Mouse (Mus musculus) kidney, embryonic 14.5 days (tissue): Measurements from ENCODE around the gene Paxbp1. TPM values are rescaled to one million over a fixed set of nuclear protein-coding genes. Genes with fewer than 3 reads are reported as not detected.

Source experiments
- ATAC-seq: fragments of 200-750 bp; cut with Nextera tagmentation; 2 replicates; pipeline ENCODE4 v1.8.0; 2017; ENCODE audit warnings: moderate number of reproducible peaks, mild to moderate bottlenecking, moderate TSS enrichment, moderate library complexity; ENCODE audit not compliant: low FRiP score, low TSS enrichment
- H3K27ac ChIP-seq: fragments of 300-500 bp; sonication (generic); 2 replicates; pipeline ENCODE4 v1.5.1; 2014; ENCODE audit warnings: low read depth, mild to moderate bottlenecking, low read length, moderate library complexity, mixed read lengths
- H3K27me3 ChIP-seq: fragments of 300-500 bp; sonication (generic); 2 replicates; pipeline ENCODE4 v1.6.1; 2014; ENCODE audit warnings: mild to moderate bottlenecking, low read length; ENCODE audit not compliant: control insufficient read depth, insufficient read depth
- H3K36me3 ChIP-seq: fragments of 300-500 bp; sonication (generic); 2 replicates; pipeline ENCODE4 v1.6.1; 2014; ENCODE audit warnings: low read length, mixed read lengths; ENCODE audit not compliant: control insufficient read depth, insufficient read depth
- H3K4me1 ChIP-seq: fragments of 300-500 bp; sonication (generic); 2 replicates; pipeline ENCODE4 v1.6.1; 2014; ENCODE audit warnings: low read length, mixed read lengths; ENCODE audit not compliant: control insufficient read depth, insufficient read depth
- H3K4me2 ChIP-seq: fragments of 300-500 bp; sonication (generic); replicated peaks from 2 replicates; pipeline ENCODE4 v1.6.1; 2014; ENCODE audit warnings: low read depth, mild to moderate bottlenecking, low read length
- H3K4me3 ChIP-seq: fragments of 300-500 bp; sonication (generic); 2 replicates; pipeline ENCODE4 v1.5.1; 2014; ENCODE audit warnings: mild to moderate bottlenecking, low read length
- H3K9ac ChIP-seq: fragments of 300-500 bp; sonication (generic); 2 replicates; pipeline ENCODE4 v1.6.1; 2014; ENCODE audit warnings: low read depth, mild to moderate bottlenecking, low read length, moderate library complexity
- H3K9me3 ChIP-seq: fragments of 300-500 bp; sonication (generic); 2 replicates; pipeline ENCODE4 v1.6.1; 2016; ENCODE audit warnings: low read length; ENCODE audit not compliant: control insufficient read depth
- WGBS: fragments of 180-500 bp; shearing (Covaris S2); extraction: QIAGEN DNeasy Blood & Tissue Kit; methylation state at CpG from one replicate; pipeline ENCODE4 v1.1.7; 2014; 5-methylcytosine and 5-hydroxymethylcytosine counted together
- polyA plus RNA-seq: library from polyadenylated mRNA; unstranded; fragments of >200 nt; fragmentation: Nextera tagmentation; extraction: Ambion mirVana; gene quantifications from 2 replicates; pipeline ENCODE4 v1.2.1, GENCODE M21; 2014

Gene Paxbp1
- polyA plus RNA-seq, 1 experiment from 2014 or later: 75.6 TPM

- H3K27ac ChIP-seq: no peak overlapping the region
- H3K9ac ChIP-seq: no peak overlapping the region
- WGBS: 37% methylated on average over 22 of the region's 24 CpGs
- peak overlapping the region; percentile 23; the same call in 1 of the 2 replicates for H3K4me2 ChIP-seq
- H3K9me3 ChIP-seq: no peaks in the 10 kb centered on the region; the same call in 1 of the 2 replicates
- no peak overlapping the region for H3K4me3 ChIP-seq
- no peaks in the 10 kb centered on the region for H3K27me3 ChIP-seq
- peak; percentile 96 for ATAC-seq
- no peaks in the 10 kb centered on the region for H3K4me1 ChIP-seq
- no peaks in the 10 kb centered on the region for H3K36me3 ChIP-seq
Measured at GRCm38 (mm10) chr16:91073163-91073892, 29.0 kb upstream of the Paxbp1 start.

- ATAC-seq: no peak
- H3K27me3 ChIP-seq: no peaks in the 10 kb centered on the region
- no peak overlapping the region for H3K27ac ChIP-seq
- no peaks in the 10 kb centered on the region for H3K36me3 ChIP-seq
- no peak overlapping the region for H3K4me3 ChIP-seq
- no peak overlapping the region for H3K4me2 ChIP-seq
- no peak overlapping the region for H3K9ac ChIP-seq
- no peaks in the 10 kb centered on the region for H3K4me1 ChIP-seq
- H3K9me3 ChIP-seq: no peaks in the 10 kb centered on the region
- 94% methylated on average over 1 of the region's 1 CpGs for WGBS
Measured at GRCm38 (mm10) chr16:91072256-91072655, 27.9 kb upstream of the Paxbp1 start.

- Histone ChIP-seq H3K27me3 (no peaks in the 10 kb centered on the region), H3K9ac (no peak overlapping the region), H3K4me1 (no peaks in the 10 kb centered on the region), H3K36me3 (no peaks in the 10 kb centered on the region), H3K4me3 (no peak overlapping the region), H3K9me3 (no peaks in the 10 kb centered on the region), H3K27ac (no peak overlapping the region), H3K4me2 (no peak overlapping the region)
- ATAC-seq: no peak
- WGBS: 36% methylated on average over 12 of the region's 12 CpGs
Measured at GRCm38 (mm10) chr16:91068969-91069368, 24.6 kb upstream of the Paxbp1 start.

GRCm38 (mm10) chr16:91067122-91067521 is 22.8 kb upstream of the Paxbp1 start:
- no peak overlapping the region for H3K9ac ChIP-seq
- WGBS: 91% methylated on average over 1 of the region's 1 CpGs
- no peaks in the 10 kb centered on the region for H3K9me3 ChIP-seq
- H3K27me3 ChIP-seq: no peaks in the 10 kb centered on the region
- no peak overlapping the region for H3K4me2 ChIP-seq
- no peak overlapping the region for H3K4me3 ChIP-seq
- no peak for ATAC-seq
- no peaks in the 10 kb centered on the region for H3K36me3 ChIP-seq
- no peak overlapping the region for H3K27ac ChIP-seq
- no peaks in the 10 kb centered on the region for H3K4me1 ChIP-seq

GRCm38 (mm10) chr16:91064583-91065365 is 20.4 kb upstream of the Paxbp1 start:
- Histone ChIP-seq H3K27ac (no peak overlapping the region), H3K9me3 (no peaks in the 10 kb centered on the region), H3K4me2 (no peak overlapping the region), H3K9ac (no peak overlapping the region), H3K4me1 (no peaks in the 10 kb centered on the region), H3K36me3 (no peaks in the 10 kb centered on the region), H3K4me3 (no peak overlapping the region), H3K27me3 (no peaks in the 10 kb centered on the region)
- no peak for ATAC-seq
- WGBS: 81% methylated on average over 12 of the region's 12 CpGs

GRCm38 (mm10) chr16:91063786-91064185 is 19.4 kb upstream of the Paxbp1 start:
- Histone ChIP-seq H3K9ac (no peak overlapping the region), H3K27me3 (no peaks in the 10 kb centered on the region), H3K4me3 (no peak overlapping the region), H3K36me3 (no peaks in the 10 kb centered on the region), H3K4me2 (no peak overlapping the region), H3K4me1 (no peaks in the 10 kb centered on the region), H3K27ac (no peak overlapping the region), H3K9me3 (no peaks in the 10 kb centered on the region)
- ATAC-seq: no peak
- WGBS: 95% methylated on average over 10 of the region's 10 CpGs

GRCm38 (mm10) chr16:91061531-91062318 is 17.4 kb upstream of the Paxbp1 start:
- Histone ChIP-seq H3K27ac (no peak overlapping the region), H3K4me3 (no peak overlapping the region), H3K9ac (no peak overlapping the region), H3K27me3 (no peaks in the 10 kb centered on the region), H3K4me1 (no peaks in the 10 kb centered on the region), H3K36me3 (no peaks in the 10 kb centered on the region), H3K9me3 (no peaks in the 10 kb centered on the region), H3K4me2 (no peak overlapping the region)
- 57% methylated on average over 13 of the region's 13 CpGs for WGBS
- no peak for ATAC-seq

- H3K27me3 ChIP-seq: 0 out of 2 replicates have a peak, but pooled peaks cover 5% of the 10 kb centered on the region
- H3K4me2 ChIP-seq: no peak overlapping the region
- no peaks in the 10 kb centered on the region for H3K36me3 ChIP-seq
- WGBS: 79% methylated on average over 6 of the region's 6 CpGs
- H3K9me3 ChIP-seq: no peaks in the 10 kb centered on the region
- ATAC-seq: no peak
- no peak overlapping the region for H3K9ac ChIP-seq
- H3K4me1 ChIP-seq: peaks cover 10% of the 10 kb centered on the region; the same call in 1 of the 2 replicates
- H3K4me3 ChIP-seq: no peak overlapping the region
- H3K27ac ChIP-seq: no peak overlapping the region
Measured at GRCm38 (mm10) chr16:91057741-91058140, 13.4 kb upstream of the Paxbp1 start.
